Mouse (Mus musculus) CH12.LX (cell line): ENCODE data around the gene Ebf1. TPM values are rescaled to one million over a fixed set of nuclear protein-coding genes. Genes with fewer than 3 reads are reported as not detected.

Experiments
- DNase-seq: peaks from one replicate; pipeline ENCODE4 v3.0.0-alpha.2; 2013; ENCODE audit errors: extremely low read depth
- H3K27ac ChIP-seq: 2 replicates; pipeline ENCODE4 v1.5.1; 2012; ENCODE audit warnings: low read depth, mild to moderate bottlenecking, control low read depth, moderate library complexity; ENCODE audit not compliant: insufficient read depth
- H3K27me3 ChIP-seq: replicated peaks from 2 replicates; pipeline ENCODE3; 2012; ENCODE audit warnings: inconsistent platforms
- H3K36me3 ChIP-seq, 2 experiments: replicated peaks in 1 of 2; 2 replicates each; pipeline versions ENCODE3 to v1.6.1; 2012; ENCODE audit warnings: inconsistent platforms in 1 of 2, low read length in 1 of 2, mild to moderate bottlenecking in 1 of 2, mixed read lengths in 1 of 2, moderate library complexity in 1 of 2; ENCODE audit not compliant: control insufficient read depth in 1 of 2, insufficient read depth in 1 of 2
- H3K4me1 ChIP-seq, 2 experiments: 2 replicates each; pipeline ENCODE4 v1.6.1; 2012; ENCODE audit warnings: inconsistent platforms in 1 of 2, moderate library complexity in 1 of 2; ENCODE audit not compliant: insufficient read depth in 2 of 2, control insufficient read depth in 1 of 2
- H3K4me2 ChIP-seq: 2 replicates; pipeline ENCODE4 v1.6.1; 2012; ENCODE audit warnings: low read depth, mild to moderate bottlenecking, control low read depth; ENCODE audit not compliant: poor library complexity, insufficient read depth, severe bottlenecking
- H3K4me3 ChIP-seq, 3 experiments: fragments of 150-350 bp in 1 of 3; sonication (generic) in 1 of 3; replicated peaks in 1 of 3; 2 replicates each; pipeline versions ENCODE3 to v1.5.1; 2011 to 2012; ENCODE audit warnings: low read depth in 2 of 3, low read length in 2 of 3, mild to moderate bottlenecking in 2 of 3, moderate library complexity in 2 of 3, control low read depth in 1 of 3, improper control_type of control experiment in 1 of 3, inconsistent platforms in 1 of 3, mixed read lengths in 1 of 3; ENCODE audit not compliant: poor library complexity in 1 of 3
- H3K79me2 ChIP-seq: replicated peaks from 2 replicates; pipeline ENCODE4 v1.6.1; 2012; ENCODE audit warnings: mild to moderate bottlenecking, moderate library complexity; ENCODE audit not compliant: control insufficient read depth, poor library complexity, insufficient read depth, severe bottlenecking; ENCODE audit errors: extremely low read depth
- H3K9ac ChIP-seq: 2 replicates; pipeline ENCODE4 v1.6.1; 2012; ENCODE audit warnings: low read depth, mild to moderate bottlenecking, control low read depth, moderate library complexity; ENCODE audit not compliant: insufficient read depth
- H3K9me3 ChIP-seq: replicated peaks from 2 replicates; pipeline ENCODE3; 2012; ENCODE audit warnings: low read length, inconsistent platforms, mixed read lengths
- CHD2 ChIP-seq: IDR thresholded peaks from 2 replicates; pipeline ENCODE4 v1.6.1; 2011; ENCODE audit warnings: low read length, improper control_type of control experiment
- CTCF ChIP-seq, 2 experiments: IDR thresholded peaks in 1 of 2; conservative IDR thresholded peaks in 1 of 2; 2 replicates each; pipeline ENCODE4 v1.5.1; 2011 to 2012; ENCODE audit warnings: low read depth in 2 of 2, low read length in 2 of 2, improper control_type of control experiment in 1 of 2, inconsistent platforms in 1 of 2, mild to moderate bottlenecking in 1 of 2, moderate library complexity in 1 of 2
- EP300 ChIP-seq: IDR thresholded peaks from 2 replicates; pipeline ENCODE4 v1.6.1; 2011; ENCODE audit warnings: low read length, improper control_type of control experiment
- ETS1 ChIP-seq: conservative IDR thresholded peaks from 2 replicates; pipeline ENCODE4 v1.6.1; 2012; ENCODE audit warnings: low read depth, mild to moderate bottlenecking, inconsistent platforms, low read length, improper control_type of control experiment, moderate library complexity
- GABPA ChIP-seq: IDR thresholded peaks from 2 replicates; pipeline ENCODE4 v1.6.1; 2012; ENCODE audit warnings: low read depth, low read length, improper control_type of control experiment, inconsistent platforms; ENCODE audit not compliant: insufficient replicate concordance
- MAFK ChIP-seq: IDR thresholded peaks from 2 replicates; pipeline ENCODE4 v1.6.1; 2011; ENCODE audit warnings: low read length, improper control_type of control experiment; ENCODE audit not compliant: insufficient replicate concordance
- MAZ ChIP-seq: IDR thresholded peaks from 2 replicates; pipeline ENCODE4 v1.6.1; 2012; ENCODE audit warnings: low read depth, mild to moderate bottlenecking, inconsistent platforms, low read length, improper control_type of control experiment, moderate library complexity
- MXI1 ChIP-seq: IDR thresholded peaks from 2 replicates; pipeline ENCODE4 v1.6.1; 2011; ENCODE audit warnings: mild to moderate bottlenecking, low read depth, low read length, improper control_type of control experiment
- MYC ChIP-seq: IDR thresholded peaks from 2 replicates; pipeline ENCODE4 v1.6.1; 2011; ENCODE audit warnings: low read depth, mild to moderate bottlenecking, improper control_type of control experiment, low read length
- NELFE ChIP-seq: IDR thresholded peaks from 2 replicates; pipeline ENCODE4 v1.6.1; 2011; ENCODE audit warnings: low read depth, low read length, improper control_type of control experiment
- NRF1 ChIP-seq: IDR thresholded peaks from 2 replicates; pipeline ENCODE4 v1.6.1; 2014; ENCODE audit warnings: low read depth, mild to moderate bottlenecking, inconsistent platforms, low read length, improper control_type of control experiment, moderate library complexity
- PAX5 ChIP-seq: IDR thresholded peaks from 2 replicates; pipeline ENCODE4 v1.6.1; 2012; ENCODE audit warnings: low read length, inconsistent platforms, mixed read lengths
- TCF12 ChIP-seq: IDR thresholded peaks from 2 replicates; pipeline ENCODE4 v1.6.1; 2014; ENCODE audit warnings: low read depth, mild to moderate bottlenecking, inconsistent platforms, low read length, improper control_type of control experiment
- USF1 ChIP-seq: IDR thresholded peaks from 2 replicates; pipeline ENCODE4 v1.6.1; 2014; ENCODE audit warnings: low read depth, mild to moderate bottlenecking, inconsistent platforms, low read length, improper control_type of control experiment
- USF2 ChIP-seq: conservative IDR thresholded peaks from 2 replicates; pipeline ENCODE4 v1.6.1; 2011; ENCODE audit warnings: low read depth, low read length, improper control_type of control experiment
- ZC3H11A ChIP-seq: IDR thresholded peaks from 2 replicates; pipeline ENCODE4 v1.6.1; 2012; ENCODE audit warnings: low read depth, mild to moderate bottlenecking, inconsistent platforms, low read length, improper control_type of control experiment
- ZKSCAN1 ChIP-seq: IDR thresholded peaks from 2 replicates; pipeline ENCODE4 v1.6.1; 2012; ENCODE audit warnings: low read depth, inconsistent platforms, low read length, improper control_type of control experiment, borderline replicate concordance
- dilution Hi-C: fragments of 300-500 bp; cut with MboI; formaldehyde crosslinking; loops from 2 replicates; pipeline ENCODE4 v1.14.3; 2020; ENCODE audit warnings: low sequenced_read_pairs; ENCODE audit not compliant: extremely low pct_unique_long_range_greater_than_20kb, extremely low pct_ligation_motif_present
- in situ Hi-C: fragments of 300-500 bp; cut with MboI; formaldehyde crosslinking; loops from 3 replicates; pipeline ENCODE4 v1.14.3; 2019; ENCODE audit warnings: low sequenced_read_pairs, low pct_ligation_motif_present, low pct_unique_long_range_greater_than_20kb, mixed read lengths
- polyA plus RNA-seq: library from polyadenylated mRNA; unstranded; fragments of >175 nt; gene quantifications from 2 replicates; pipeline ENCODE4 v1.2.1, GENCODE M21; 2012; ENCODE audit warnings: low read depth; ENCODE audit not compliant: insufficient read length
- total RNA-seq, 2 experiments: library from RNA; depleted of rRNA; stranded (reverse); fragments of 300-350 nt in 1 of 2; fragments of >200 nt in 1 of 2; gene quantifications; 2 replicates each; pipeline ENCODE4 v1.2.3; 2012 to 2014

Ebf1 gene
- total and polyA plus RNA-seq, 3 experiments = 37.8 to 60.7 (median 42.8) TPM

DNA sequence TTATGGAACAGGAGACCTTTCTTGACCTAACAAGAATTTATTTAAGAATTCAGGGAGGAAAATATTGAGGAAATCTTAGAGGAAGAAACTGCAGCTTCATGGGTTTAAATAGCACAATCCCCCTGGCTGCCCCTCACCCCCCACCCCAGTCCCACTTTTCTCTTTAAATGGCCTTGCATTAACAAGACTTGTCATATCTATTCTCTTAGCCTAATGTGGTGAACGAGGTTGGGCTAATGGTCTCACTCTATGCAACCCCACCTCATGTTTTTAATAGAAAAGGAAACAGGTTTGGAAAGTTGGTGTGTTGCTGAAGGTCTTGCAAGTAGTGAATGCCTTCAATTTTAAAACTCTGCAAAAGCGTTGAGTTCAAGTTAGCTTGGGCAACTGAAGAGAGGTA lies 110.7 kb downstream of the Ebf1 start:
- no peak for DNase-seq
- Histone ChIP-seq H3K79me2 (peaks cover 20% of the 10 kb centered on the region), H3K27me3 (no peaks in the 10 kb centered on the region), H3K9me3 (no peaks in the 10 kb centered on the region), H3K4me3 (no peak overlapping the region), H3K27ac (no peak overlapping the region), H3K9ac (no peak overlapping the region), H3K4me2 (no peak overlapping the region), H3K36me3 (peaks cover 25 to 62% of the 10 kb centered on the region in 2 experiments), H3K4me1 (peaks cover 23 to 36% of the 10 kb centered on the region in 2 experiments)
- no peak for TF ChIP-seq EP300
- TF ChIP-seq MXI1 = no peak
- TF ChIP-seq ZC3H11A = no peak
- in situ Hi-C loops (no loop called here), dilution Hi-C loops (no loop called here)

DNA sequence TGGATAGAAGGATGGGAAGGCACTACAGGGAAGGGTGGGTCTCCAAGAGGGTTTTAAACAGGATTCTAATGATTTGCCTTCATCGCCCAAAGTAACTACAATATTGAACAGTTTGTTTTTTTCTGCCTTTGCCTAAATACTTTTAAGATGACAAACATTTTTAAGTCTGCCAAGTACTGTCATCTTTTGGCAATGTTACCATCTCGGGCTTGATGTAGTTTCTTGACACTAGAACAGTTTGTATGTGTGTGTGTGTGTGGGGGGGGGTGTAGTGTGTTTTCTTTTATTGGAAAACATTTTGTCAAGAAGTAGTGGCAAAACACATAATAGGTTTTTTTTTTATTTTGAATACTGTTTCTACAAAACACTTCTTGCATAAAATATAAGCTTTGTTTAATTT lies 111.2 kb downstream of the Ebf1 start:
- Histone ChIP-seq H3K27me3 (no peaks in the 10 kb centered on the region), H3K36me3 (peaks cover 25 to 64% of the 10 kb centered on the region in 2 experiments), H3K27ac (no peak overlapping the region), H3K4me3 (no peak overlapping the region), H3K9ac (no peak overlapping the region), H3K4me1 (peaks cover 23 to 35% of the 10 kb centered on the region in 2 experiments), H3K79me2 (peaks cover 20% of the 10 kb centered on the region), H3K9me3 (no peaks in the 10 kb centered on the region), H3K4me2 (no peak overlapping the region)
- no peak for DNase-seq
- TF ChIP-seq CTCF (conservative IDR thresholded peaks at IDR 0.05 in 1 of 2, IDR thresholded peaks at IDR 0.05 in 1 of 2; ENCODE audit: low read depth in 2 of 2, low read length in 2 of 2) = no peak
- no peak for TF ChIP-seq NRF1
- no peak for TF ChIP-seq ZC3H11A
- TF ChIP-seq USF1 = no peak
- TF ChIP-seq ZKSCAN1 = no peak
- TF ChIP-seq TCF12 = no peak
- TF ChIP-seq MYC = no peak
- TF ChIP-seq NELFE = no peak
- no peak for TF ChIP-seq USF2
- TF ChIP-seq MAZ = no peak
- TF ChIP-seq GABPA = no peak
- no peak for TF ChIP-seq MAFK
- no peak for TF ChIP-seq PAX5
- no peak for TF ChIP-seq CHD2
- no peak for TF ChIP-seq ETS1
- in situ Hi-C loops (no loop called here), dilution Hi-C loops (no loop called here)
